Mouse (Mus musculus): ENCODE measurements around the gene Rab39. TPM values are rescaled to one million over a fixed set of nuclear protein-coding genes. Genes with fewer than 3 reads are reported as not detected.
A peak's percentile ranks its signal among the peaks of the same experiment; 100 is the strongest.

Rab39 gene
- polyA plus RNA-seq, 1 experiment from 2014 or later = 0.20 TPM

DNA sequence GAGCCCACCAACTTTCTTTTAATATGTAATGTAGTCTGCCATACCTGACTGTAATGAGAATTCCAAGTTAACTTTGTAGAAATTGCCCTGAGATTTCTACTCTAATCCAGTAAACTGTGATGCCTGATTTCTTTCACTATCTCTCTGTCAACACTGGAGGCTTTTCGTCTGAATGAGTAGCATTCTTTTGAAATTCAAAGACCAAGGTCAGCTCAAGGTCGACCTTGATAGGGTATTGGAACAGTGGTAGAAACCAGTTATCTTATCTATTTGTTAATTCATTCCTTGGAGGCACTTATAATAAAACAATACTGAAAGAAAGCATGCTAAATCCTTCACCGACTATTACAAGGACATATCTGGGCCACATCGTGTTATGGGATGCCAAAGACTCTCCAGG is 29.1 kb downstream of the Rab39 start:
- no peaks in the 10 kb centered on the region for H3K27me3 ChIP-seq (ENCODE audit: insufficient read depth, low read length)

GRCm38 (mm10) chr9:53673571-53673970 is 32.5 kb downstream of the Rab39 start:
- peak; percentile 78 for TF ChIP-seq CTCF (IDR thresholded peaks at IDR 0.05; ENCODE audit: low read depth)
- no peak overlapping the region for H3K9ac ChIP-seq (ENCODE audit: low read depth, low read length)
- no peaks in the 10 kb centered on the region for H3K4me1 ChIP-seq (replicated peaks; ENCODE audit: insufficient read depth, low read length)
- no peaks in the 10 kb centered on the region for H3K9me3 ChIP-seq (replicated peaks; ENCODE audit: low read length)
- no peak; the same call in 1 of the 2 replicates for ATAC-seq (replicated peaks; ENCODE audit: low FRiP score, low read depth)
- no peak overlapping the region for H3K4me2 ChIP-seq (ENCODE audit: low read length)
- H3K27me3 ChIP-seq (ENCODE audit: insufficient read depth, low read length) = no peaks in the 10 kb centered on the region
- DNase-seq (ENCODE audit: low spot score) = peak; percentile 78
- 14% methylated on average over 3 of the region's 3 CpGs for WGBS
- H3K27ac ChIP-seq = no peak overlapping the region
- H3K4me3 ChIP-seq (replicated peaks; ENCODE audit: low read depth, low read length) = no peak overlapping the region
- no peaks in the 10 kb centered on the region for H3K36me3 ChIP-seq (ENCODE audit: insufficient read depth, low read length)

More for the DNA sequence above, 29.1 kb downstream of the Rab39 start:
- TF ChIP-seq CTCF (IDR thresholded peaks at IDR 0.05; ENCODE audit: low read depth) = no peak
- H3K9me3 ChIP-seq (replicated peaks; ENCODE audit: low read length) = no peaks in the 10 kb centered on the region
- DNase-seq (ENCODE audit: low spot score) (no peak), ATAC-seq (replicated peaks; ENCODE audit: low FRiP score, low read depth) (no peak)
- H3K36me3 ChIP-seq (ENCODE audit: insufficient read depth, low read length) = no peaks in the 10 kb centered on the region
- no peak overlapping the region for H3K4me3 ChIP-seq (replicated peaks; ENCODE audit: low read depth, low read length)
- no peaks in the 10 kb centered on the region for H3K4me1 ChIP-seq (replicated peaks; ENCODE audit: insufficient read depth, low read length)
- H3K9ac ChIP-seq (ENCODE audit: low read depth, low read length) = no peak overlapping the region
- no peak overlapping the region for H3K27ac ChIP-seq
- H3K4me2 ChIP-seq (ENCODE audit: low read length) = no peak overlapping the region
- WGBS = 72% methylated on average over 4 of the region's 4 CpGs

DNA sequence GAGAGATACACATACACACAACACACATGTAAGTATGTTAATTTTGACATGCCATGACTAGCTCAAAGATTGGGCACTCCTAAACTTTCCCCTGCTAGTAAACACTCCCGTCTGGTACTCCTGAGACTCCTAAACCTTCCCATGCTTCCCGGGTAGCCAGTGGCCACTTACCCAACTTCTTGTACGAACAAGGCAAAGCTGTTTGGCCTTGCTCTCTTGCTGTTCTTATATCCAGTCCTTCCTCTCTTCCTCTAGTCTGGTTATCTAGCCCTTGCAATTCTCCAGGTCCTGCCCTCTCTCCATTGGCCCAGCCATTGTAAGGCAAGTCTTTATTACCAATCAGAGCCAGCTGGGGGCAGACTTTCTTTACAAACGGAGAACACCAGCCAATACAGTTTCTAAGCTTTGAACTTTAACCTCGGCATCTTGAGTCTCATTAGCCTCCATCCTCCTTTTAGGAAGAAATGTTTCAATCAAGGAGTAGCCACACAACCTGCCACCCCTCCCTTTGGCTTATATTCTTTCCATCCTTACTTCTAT is 36.3 kb downstream of the Rab39 start, which contains the start of gene Cul5:
Gene Cul5 (minus strand): TSS at position 335 of the 540 bp plus-strand sequence.
- no peak within 1 kb of the TSS for H3K4me2 ChIP-seq (ENCODE audit: low read length)
- no peaks in the 10 kb centered on the region for H3K27me3 ChIP-seq (ENCODE audit: insufficient read depth, low read length)
- no peaks in the 10 kb centered on the region for H3K9me3 ChIP-seq (replicated peaks; ENCODE audit: low read length)
- no peaks in the 10 kb centered on the region for H3K36me3 ChIP-seq (ENCODE audit: insufficient read depth, low read length)
- H3K4me1 ChIP-seq (replicated peaks; ENCODE audit: insufficient read depth, low read length) = no peaks in the 10 kb centered on the region
- 56% methylated on average over 5 of the region's 5 CpGs for WGBS
- no peak within 1 kb of the TSS for H3K9ac ChIP-seq (ENCODE audit: low read depth, low read length)
- DNase-seq (ENCODE audit: low spot score) (peak; percentile 21), ATAC-seq (replicated peaks; ENCODE audit: low FRiP score, low read depth) (no peak)
- peak; percentile 35; the same call in 1 of the 2 replicates for TF ChIP-seq CTCF (IDR thresholded peaks at IDR 0.05; ENCODE audit: low read depth)
- no peak within 1 kb of the TSS for H3K27ac ChIP-seq
- no peak within 1 kb of the TSS for H3K4me3 ChIP-seq (replicated peaks; ENCODE audit: low read depth, low read length)

DNA sequence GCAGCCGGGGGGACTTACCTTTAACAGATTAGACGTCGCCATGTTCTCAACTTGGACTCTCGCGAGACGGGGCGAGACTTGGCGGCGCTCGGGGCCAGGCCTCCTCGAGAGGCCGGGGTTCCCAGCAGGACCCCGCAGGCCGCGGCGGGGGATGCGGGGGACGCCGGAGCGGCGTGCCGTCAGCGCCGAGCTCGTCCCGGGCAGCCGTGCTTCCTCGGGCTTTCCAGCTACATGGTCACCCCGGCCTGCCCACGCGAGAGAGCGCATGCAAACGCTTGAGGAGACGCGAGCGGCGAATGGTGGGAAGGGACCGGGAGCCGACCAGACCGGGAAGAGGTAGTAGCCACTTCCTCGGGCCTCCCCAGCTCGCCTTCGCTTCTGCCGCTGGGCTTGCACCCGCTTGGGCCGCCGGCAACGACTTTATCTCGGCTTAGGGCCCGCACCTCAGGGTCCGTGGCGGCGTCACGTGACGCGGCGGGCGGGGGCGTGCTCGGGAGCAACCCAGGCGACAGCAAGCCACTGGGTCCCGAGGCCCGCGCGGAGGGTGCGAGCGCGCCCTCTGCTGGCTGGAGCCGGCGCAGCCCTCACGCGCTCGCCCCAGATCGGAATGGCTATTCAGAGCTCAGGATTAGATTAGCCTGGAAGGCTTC is 38.9 kb downstream of the Rab39 start:
- Histone ChIP-seq H3K9me3 (replicated peaks; ENCODE audit: low read length) (no peaks in the 10 kb centered on the region), H3K9ac (ENCODE audit: low read depth, low read length) (peak overlapping the region; percentile 94), H3K27ac (peak overlapping the region; percentile 95), H3K36me3 (ENCODE audit: insufficient read depth, low read length) (0 out of 2 replicates have a peak, but pooled peaks cover 4% of the 10 kb centered on the region), H3K27me3 (ENCODE audit: insufficient read depth, low read length) (no peaks in the 10 kb centered on the region), H3K4me1 (replicated peaks; ENCODE audit: insufficient read depth, low read length) (no peaks in the 10 kb centered on the region), H3K4me3 (replicated peaks; ENCODE audit: low read depth, low read length) (peak overlapping the region; percentile 78), H3K4me2 (ENCODE audit: low read length) (peak overlapping the region; percentile 79)
- 2% methylated on average over 60 of the region's 74 CpGs for WGBS
- DNase-seq (ENCODE audit: low spot score) (peak; percentile 94), ATAC-seq (replicated peaks; ENCODE audit: low FRiP score, low read depth) (peak; percentile 97)
- TF ChIP-seq CTCF (IDR thresholded peaks at IDR 0.05; ENCODE audit: low read depth) = peak; percentile 96

GRCm38 (mm10) chr9:53666665-53667019 is 39.4 kb downstream of the Rab39 start:
- Histone ChIP-seq H3K36me3 (ENCODE audit: insufficient read depth, low read length) (0 out of 2 replicates have a peak, but pooled peaks cover 4% of the 10 kb centered on the region), H3K9ac (ENCODE audit: low read depth, low read length) (peak overlapping the region; percentile 94), H3K27ac (peak overlapping the region; percentile 95), H3K4me1 (replicated peaks; ENCODE audit: insufficient read depth, low read length) (no peaks in the 10 kb centered on the region), H3K4me3 (replicated peaks; ENCODE audit: low read depth, low read length) (peak overlapping the region; percentile 78), H3K9me3 (replicated peaks; ENCODE audit: low read length) (no peaks in the 10 kb centered on the region), H3K4me2 (ENCODE audit: low read length) (peak overlapping the region; percentile 79), H3K27me3 (ENCODE audit: insufficient read depth, low read length) (no peaks in the 10 kb centered on the region)
- ATAC-seq (replicated peaks; ENCODE audit: low FRiP score, low read depth) (peak; percentile 54), DNase-seq (ENCODE audit: low spot score) (no peak)
- TF ChIP-seq CTCF (IDR thresholded peaks at IDR 0.05; ENCODE audit: low read depth) = no peak
- WGBS = 0% methylated on average over 28 of the region's 28 CpGs

DNA sequence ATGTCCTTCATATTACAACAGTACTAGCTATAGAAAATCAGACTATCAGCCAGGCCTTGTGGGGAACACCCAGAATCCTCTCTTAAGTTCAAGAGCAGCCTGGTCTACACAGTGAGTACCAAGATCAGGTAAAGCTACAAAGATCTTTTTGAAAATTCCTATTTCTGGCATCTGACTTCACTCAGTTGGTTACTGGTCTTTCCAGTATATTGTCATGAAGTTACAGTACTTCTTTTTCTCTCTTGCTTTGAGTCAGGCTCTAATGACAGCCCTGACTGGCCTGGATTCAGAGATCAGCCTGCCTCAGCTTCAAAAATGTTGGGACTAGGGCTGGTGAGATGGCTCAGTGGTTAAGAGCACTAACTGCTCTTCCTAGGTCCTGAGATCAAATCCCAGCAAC is 40.6 kb downstream of the Rab39 start:
- H3K4me3 ChIP-seq (replicated peaks; ENCODE audit: low read depth, low read length) = no peak overlapping the region
- no peak for DNase-seq (ENCODE audit: low spot score)
- no peak for ATAC-seq (replicated peaks; ENCODE audit: low FRiP score, low read depth)

More for the DNA sequence above, 40.6 kb downstream of the Rab39 start:
- H3K27ac ChIP-seq = no peak overlapping the region
- H3K9ac ChIP-seq (ENCODE audit: low read depth, low read length) = no peak overlapping the region
- no peaks in the 10 kb centered on the region for H3K9me3 ChIP-seq (replicated peaks; ENCODE audit: low read length)
- H3K4me1 ChIP-seq (replicated peaks; ENCODE audit: insufficient read depth, low read length) = no peaks in the 10 kb centered on the region
- no peaks in the 10 kb centered on the region for H3K27me3 ChIP-seq (ENCODE audit: insufficient read depth, low read length)
- TF ChIP-seq CTCF (IDR thresholded peaks at IDR 0.05; ENCODE audit: low read depth) = no peak
- 0 out of 2 replicates have a peak, but pooled peaks cover 4% of the 10 kb centered on the region for H3K36me3 ChIP-seq (ENCODE audit: insufficient read depth, low read length)
- no peak overlapping the region; the same call in 1 of the 2 replicates for H3K4me2 ChIP-seq (ENCODE audit: low read length)

All from kidney, postnatal 0 days (tissue).